Mouse (Mus musculus): Measurements from ENCODE around the gene Tmtc4. TPM values are rescaled to one million over a fixed set of nuclear protein-coding genes. Genes with fewer than 3 reads are reported as not detected.
A peak's percentile ranks its signal among the peaks of the same experiment; 100 is the strongest.

The Tmtc4 gene
- total RNA-seq, 2 experiments from 2014 or later, result 75.4 to 82.8 TPM

GRCm38 (mm10) chr14:122877787-122878186, 106.0 kb downstream of the Tmtc4 start:
- no peak for DNase-seq
- intact Hi-C loops (cut with DNase I), result loop anchor here (5.0 to 10.0 kb wide), 3 partner anchors 395 to 653 kb away; no protein-coding TSS in a partner anchor

GRCm38 (mm10) chr14:122876723-122877122, 107.1 kb downstream of the Tmtc4 start:
- intact Hi-C loops (cut with DNase I), result loop anchor here (5.0 to 10.0 kb wide), 3 partner anchors 394 to 652 kb away; no protein-coding TSS in a partner anchor
- DNase-seq, result peak; percentile 23

GRCm38 (mm10) chr14:122876163-122876562, 107.7 kb downstream of the Tmtc4 start:
- intact Hi-C loops (cut with DNase I), result loop anchor here (5.0 to 10.0 kb wide), 3 partner anchors 394 to 651 kb away; no protein-coding TSS in a partner anchor
- peak; percentile 88 for DNase-seq

- DNase-seq, result peak; percentile 26
- intact Hi-C loops (cut with DNase I), result loop anchor here (5.0 to 10.0 kb wide), 3 partner anchors 393 to 651 kb away; no protein-coding TSS in a partner anchor
Observed at GRCm38 (mm10) chr14:122875636-122876035, 108.2 kb downstream of the Tmtc4 start.

- DNase-seq, result peak; percentile 52
- intact Hi-C loops (cut with DNase I), result loop anchor here (5.0 to 10.0 kb wide), 3 partner anchors 393 to 650 kb away; no protein-coding TSS in a partner anchor
Observed at GRCm38 (mm10) chr14:122875056-122875455, 108.8 kb downstream of the Tmtc4 start.

- intact Hi-C loops (cut with DNase I), result loop anchor here (10.0 kb wide), 2 partner anchors 488 to 648 kb away; no protein-coding TSS in a partner anchor
- DNase-seq, result no peak
Observed at GRCm38 (mm10) chr14:122872612-122873011, 111.2 kb downstream of the Tmtc4 start.

- no peak for DNase-seq
- intact Hi-C loops (cut with DNase I), result loop anchor here (10.0 kb wide), 2 partner anchors 487 to 647 kb away; no protein-coding TSS in a partner anchor
Observed at GRCm38 (mm10) chr14:122871841-122872580, 111.8 kb downstream of the Tmtc4 start.

GRCm38 (mm10) chr14:122869831-122870230, 114.0 kb downstream of the Tmtc4 start:
- no peak for DNase-seq
- intact Hi-C loops (cut with DNase I), result loop anchor here (10.0 kb wide), 2 partner anchors 485 to 645 kb away; no protein-coding TSS in a partner anchor

Other genes with a start within 250 kb of the Tmtc4 start
- gene Ggact, start 70.3 kb downstream of the Tmtc4 start, total RNA-seq (2021), result 10 to 100 TPM; 11.4 to 11.5 TPM

Measured in left cerebral cortex, postnatal 4 days (tissue).